ENCODE assay signal across 9 mouse cellular contexts in the genomic region with DNA sequence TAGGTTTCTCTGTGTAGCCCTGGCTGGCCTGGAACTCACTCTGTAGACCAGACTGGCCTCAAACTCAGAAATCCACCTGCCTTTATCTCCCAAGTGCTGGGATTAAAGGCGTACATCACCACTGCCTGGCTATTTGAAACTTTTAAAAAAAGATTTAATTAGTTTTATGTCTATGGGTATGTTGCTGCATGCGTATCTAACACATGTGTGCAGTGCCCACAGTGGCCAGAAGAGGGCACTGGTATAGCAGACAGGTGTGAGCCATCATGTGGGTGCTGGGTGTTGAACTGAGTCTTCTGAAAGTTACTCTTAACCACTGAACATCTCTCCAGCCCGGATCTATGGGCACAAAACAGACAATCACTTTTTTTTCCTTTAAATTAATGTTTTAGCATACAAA. TPM values are rescaled to one million over a fixed set of nuclear protein-coding genes. Genes with fewer than 3 reads are reported as not detected.
DNase-seq lines count a peak whose midpoint lies in the region; ATAC-seq and TF ChIP-seq lines count a peak whose summit lies in the region.
"Had no signal": no experiment of that assay in that cellular context is flagged by ENCODE, and none has a peak within 500 bp of the region (broad histone marks: within the 10 kb centered on the region; RNA-seq: fewer than 3 reads in every experiment).

No protein-coding gene starts in this region.

- no peak for DNase-seq in heart, postnatal 0 days (ENCODE audit: low spot score)
- DNase-seq in heart, postnatal 25 days (ENCODE audit: low spot score): no peak
- peak; percentile 66 for DNase-seq in A20 (ENCODE audit: low read depth, low spot score)
- DNase-seq in lung, postnatal 14 days: peak; percentile 15
- no peak for DNase-seq in frontal cortex, postnatal 36 days (ENCODE audit: low spot score in 2 of 2)
- no peak for DNase-seq in heart, embryonic 10.5 days (ENCODE audit: low spot score)

- WGBS in heart, postnatal 0 days: 95% methylated on average over 3 of the region's 3 CpGs
- 98% methylated on average over 3 of the region's 3 CpGs for WGBS in midbrain, embryonic 13.5 days
- 96% methylated on average over 3 of the region's 3 CpGs for WGBS in heart, embryonic 10.5 days

- TF ChIP-seq EP300 in heart, postnatal 0 days (IDR thresholded peaks at IDR 0.05; ENCODE audit: low read depth): no peak

- 0 out of 2 replicates have a peak, but pooled peaks cover 4% of the 10 kb centered on the region for H3K4me1 ChIP-seq in heart, postnatal 0 days (ENCODE audit: control insufficient read depth, insufficient read depth)
- 0 out of 2 replicates have a peak, but pooled peaks cover 11% of the 10 kb centered on the region for H3K4me1 ChIP-seq in midbrain, embryonic 13.5 days (replicated peaks)
- peaks cover 4% of the 10 kb centered on the region; the same call in 1 of the 2 replicates for H3K4me1 ChIP-seq in heart, embryonic 10.5 days

- no peaks in the 10 kb centered on the region for H3K9me3 ChIP-seq in heart, postnatal 0 days (replicated peaks; ENCODE audit: control insufficient read depth, low read length)
- H3K9me3 ChIP-seq in midbrain, embryonic 13.5 days: no peaks in the 10 kb centered on the region
- H3K9me3 ChIP-seq in heart, embryonic 10.5 days: no peaks in the 10 kb centered on the region
- H3K9me3 ChIP-seq: hindbrain, embryonic 15.5 days had no signal

- H3K4me3 ChIP-seq in heart, postnatal 0 days (ENCODE audit: low read depth, low read length): no peak overlapping the region
- H3K4me3 ChIP-seq in midbrain, embryonic 13.5 days (replicated peaks): no peak overlapping the region
- H3K4me3 ChIP-seq in heart, embryonic 10.5 days: no peak overlapping the region
- H3K4me3 ChIP-seq: hindbrain, embryonic 15.5 days had no signal

- H3K27me3 ChIP-seq in heart, postnatal 0 days (ENCODE audit: control insufficient read depth, insufficient read depth, low read length): no peaks in the 10 kb centered on the region
- no peaks in the 10 kb centered on the region for H3K27me3 ChIP-seq in midbrain, embryonic 13.5 days
- H3K27me3 ChIP-seq in heart, embryonic 10.5 days (ENCODE audit: insufficient read depth, poor library complexity, severe bottlenecking): no peaks in the 10 kb centered on the region
- H3K27me3 ChIP-seq: hindbrain, embryonic 15.5 days had no signal

- H3K9ac ChIP-seq in heart, postnatal 0 days (replicated peaks; ENCODE audit: low read depth, low read length): no peak overlapping the region
- H3K9ac ChIP-seq in midbrain, embryonic 13.5 days (replicated peaks): no peak overlapping the region
- H3K9ac ChIP-seq: hindbrain, embryonic 15.5 days had no signal

- no peaks in the 10 kb centered on the region for H3K36me3 ChIP-seq in heart, postnatal 0 days (replicated peaks; ENCODE audit: control insufficient read depth, insufficient read depth, low read length)
- H3K36me3 ChIP-seq in midbrain, embryonic 13.5 days: no peaks in the 10 kb centered on the region
- H3K36me3 ChIP-seq in heart, embryonic 10.5 days: no peaks in the 10 kb centered on the region
- H3K36me3 ChIP-seq: hindbrain, embryonic 15.5 days had no signal

- no peak for ATAC-seq in heart, postnatal 0 days (ENCODE audit: insufficient read depth, low read depth)
- ATAC-seq in activated CD4-positive, CD25-positive, alpha-beta regulatory T cell, adult 4 months: peak; percentile 47
- no peak for ATAC-seq in midbrain, embryonic 13.5 days

- 0 out of 2 replicates have a peak, but pooled peaks have one; percentile 18 for TF ChIP-seq CTCF in heart, postnatal 0 days (IDR thresholded peaks at IDR 0.05; ENCODE audit: low read depth)

- intact Hi-C loops in heart, postnatal 25 days (cut with DNase I): no loop called here

- H3K27ac ChIP-seq in heart, postnatal 0 days (ENCODE audit: low read depth): no peak overlapping the region
- no peak overlapping the region for H3K27ac ChIP-seq in midbrain, embryonic 13.5 days
- H3K27ac ChIP-seq in heart, embryonic 10.5 days: no peak overlapping the region
- H3K27ac ChIP-seq: hindbrain, embryonic 15.5 days had no signal

- no peak overlapping the region for H3K4me2 ChIP-seq in heart, postnatal 0 days (ENCODE audit: low read depth, low read length)
- no peak overlapping the region for H3K4me2 ChIP-seq in midbrain, embryonic 13.5 days (replicated peaks)
- H3K4me2 ChIP-seq: hindbrain, embryonic 15.5 days had no signal

RNA-seq across cellular contexts. Expression of gene Abl2, which starts 7.5 kb away (rescaled TPM):
- 11.7 and 12.9 TPM in 2 replicates for total RNA-seq in heart, postnatal 0 days (2014; rRNA removed; ENCODE audit: low replicate concordance)
- polyA plus RNA-seq in heart, postnatal 0 days (2015; fragmentation: Nextera tagmentation; extraction: Ambion mirVana): 1.7 and 2.0 TPM in 2 replicates
- total RNA-seq in heart, postnatal 25 days (2021): 10 to 100 TPM; 19.7 to 23.5 TPM
- polyA plus RNA-seq in activated CD4-positive, CD25-positive, alpha-beta regulatory T cell, adult 4 months (2017; shearing (Covaris generic)): 1 to 10 TPM; 3.3 TPM
- polyA plus RNA-seq in midbrain, embryonic 13.5 days (2015; fragmentation: Nextera tagmentation; extraction: Ambion mirVana): 6.7 and 7.0 TPM in 2 replicates
- 3.3 and 3.8 TPM in 2 replicates for polyA plus RNA-seq in heart, embryonic 10.5 days (2016; fragmentation: Nextera tagmentation; extraction: Ambion mirVana)

RNA-seq across cellular contexts. Expression of gene Gm10031, which starts 42.3 kb away (rescaled TPM):
- total RNA-seq in heart, postnatal 0 days (2014; rRNA removed; ENCODE audit: low replicate concordance): 9.1 and 13.9 TPM in 2 replicates
- polyA plus RNA-seq in heart, postnatal 0 days (2015; fragmentation: Nextera tagmentation; extraction: Ambion mirVana): 0.33 and 0.45 TPM in 2 replicates
- 10 to 100 TPM; 47.4 to 53.4 TPM for total RNA-seq in heart, postnatal 25 days (2021)
- polyA plus RNA-seq in activated CD4-positive, CD25-positive, alpha-beta regulatory T cell, adult 4 months (2017; shearing (Covaris generic)): 1 to 10 TPM; 2.4 to 5.2 TPM
- polyA plus RNA-seq in midbrain, embryonic 13.5 days (2015; fragmentation: Nextera tagmentation; extraction: Ambion mirVana): 0.66 and 1.1 TPM in 2 replicates
- polyA plus RNA-seq in heart, embryonic 10.5 days (2016; fragmentation: Nextera tagmentation; extraction: Ambion mirVana): 0.23 and 0.32 TPM in 2 replicates

Comparison
In these comparisons a context has a peak if more than half of its experiments do, and no peak if none do; other contexts are left out.
1. DNase-seq: peak in A20 (single experiment) and lung, postnatal 14 days (single experiment); none in heart, postnatal 0 days (single experiment), heart, postnatal 25 days (single experiment), frontal cortex, postnatal 36 days (0 of 2) and heart, embryonic 10.5 days (single experiment).